Mouse (Mus musculus) stomach, postnatal 0 days (tissue): ENCODE measurements around the gene Il1rl1. TPM values are rescaled to one million over a fixed set of nuclear protein-coding genes. Genes with fewer than 3 reads are reported as not detected.

Experiments used
- ATAC-seq: fragments of 200-750 bp; cut with Nextera tagmentation; 2 replicates; pipeline ENCODE4 v1.8.0; 2017; ENCODE audit not compliant: low FRiP score, low TSS enrichment
- DNase-seq: peaks from one replicate; pipeline ENCODE4 v3.0.0-alpha.2; 2016; ENCODE audit warnings: low spot score
- H3K27ac ChIP-seq: fragments of 300-500 bp; sonication (generic); replicated peaks from 2 replicates; pipeline ENCODE4 v1.5.1; 2014; ENCODE audit warnings: mild to moderate bottlenecking, control low read depth
- H3K27me3 ChIP-seq: fragments of 300-500 bp; sonication (generic); 2 replicates; pipeline ENCODE4 v1.6.1; 2014; ENCODE audit warnings: low read length; ENCODE audit not compliant: control insufficient read depth, insufficient read depth
- H3K36me3 ChIP-seq: fragments of 300-500 bp; sonication (generic); 2 replicates; pipeline ENCODE4 v1.6.1; 2014; ENCODE audit warnings: low read length, mixed read lengths; ENCODE audit not compliant: control insufficient read depth, insufficient read depth
- H3K4me1 ChIP-seq: fragments of 300-500 bp; sonication (generic); replicated peaks from 2 replicates; pipeline ENCODE4 v1.6.1; 2014; ENCODE audit warnings: antibody characterized with exemption; ENCODE audit not compliant: control insufficient read depth, insufficient read depth
- H3K4me2 ChIP-seq: fragments of 300-500 bp; sonication (generic); replicated peaks from 2 replicates; pipeline ENCODE4 v1.6.1; 2014; ENCODE audit warnings: low read depth, mild to moderate bottlenecking, control low read depth, moderate library complexity
- H3K4me3 ChIP-seq: fragments of 300-500 bp; sonication (generic); 2 replicates; pipeline ENCODE4 v1.5.1; 2014; ENCODE audit warnings: low read depth, low read length, control low read depth
- H3K9ac ChIP-seq: fragments of 300-500 bp; sonication (generic); 2 replicates; pipeline ENCODE4 v1.6.1; 2014; ENCODE audit warnings: mild to moderate bottlenecking, low read length, control low read depth, mixed read lengths
- H3K9me3 ChIP-seq: fragments of 300-500 bp; sonication (generic); 2 replicates; pipeline ENCODE4 v1.6.1; 2016; ENCODE audit warnings: low read length; ENCODE audit not compliant: control insufficient read depth
- CTCF ChIP-seq: IDR thresholded peaks from 2 replicates; pipeline ENCODE4 v1.5.1; 2016; ENCODE audit warnings: antibody characterized with exemption, low read depth, mild to moderate bottlenecking, moderate library complexity
- EP300 ChIP-seq: optimal IDR thresholded peaks from 2 replicates; pipeline ENCODE3; 2016; ENCODE audit warnings: antibody characterized with exemption
- WGBS: fragments of 180-500 bp; shearing (Covaris S2); extraction: QIAGEN DNeasy Blood & Tissue Kit; methylation state at CpG from one replicate; pipeline ENCODE4 v1.1.7; 2014; 5-methylcytosine and 5-hydroxymethylcytosine counted together
- polyA plus RNA-seq: library from polyadenylated mRNA; unstranded; fragments of >200 nt; fragmentation: Nextera tagmentation; extraction: Ambion mirVana; gene quantifications from 2 replicates; pipeline ENCODE4 v1.2.1, GENCODE M21; 2015

Gene Il1rl1
- polyA plus RNA-seq, 1 experiment from 2014 or later: 0.55 TPM

- no peak for TF ChIP-seq EP300
- no peak for TF ChIP-seq CTCF
- 67% methylated on average over 1 of the region's 1 CpGs for WGBS
- H3K9me3 ChIP-seq: no peaks in the 10 kb centered on the region
Measured at GRCm38 (mm10) chr1:40427901-40428300, 1.5 kb upstream of the Il1rl1 start.

DNA sequence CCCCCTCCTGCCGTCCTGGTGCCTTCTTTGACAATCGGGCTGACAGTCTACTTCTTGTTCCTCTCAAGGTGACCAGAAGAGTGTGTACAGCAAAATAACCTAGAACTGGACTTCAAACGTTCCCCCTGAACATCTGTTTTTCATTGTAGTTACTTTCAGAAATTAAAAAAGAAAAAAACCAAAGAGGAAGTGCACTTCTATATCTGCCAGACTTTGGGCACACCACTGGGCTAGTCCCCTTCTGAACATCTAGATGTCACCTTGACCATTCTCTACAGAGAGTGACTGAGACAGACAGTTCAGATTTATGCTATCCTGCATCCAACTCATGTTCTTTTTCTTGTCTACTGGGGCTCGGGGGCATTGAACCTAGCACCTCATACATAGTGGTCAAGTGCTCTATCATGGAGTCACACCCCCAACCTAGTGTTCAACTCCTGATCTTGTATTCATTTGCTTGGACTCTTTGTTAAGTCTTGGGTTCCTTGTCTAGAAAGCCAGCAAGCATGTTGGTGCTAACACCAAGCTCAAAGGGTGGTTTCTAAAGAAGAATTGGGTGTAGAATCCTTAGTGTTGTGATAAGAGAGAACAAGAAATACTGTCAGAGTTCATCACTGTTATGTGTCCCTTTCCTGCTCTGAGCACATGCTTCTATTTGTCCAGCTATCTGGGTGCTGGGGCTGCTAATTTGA lies 919 bp downstream of the Il1rl1 start:
- 77% methylated on average over 4 of the region's 4 CpGs for WGBS
- H3K4me3 ChIP-seq: no peak overlapping the region

More at GRCm38 (mm10) chr1:40427901-40428300, 1.5 kb upstream of the Il1rl1 start:
- H3K4me3 ChIP-seq: no peak overlapping the region
- H3K4me2 ChIP-seq: no peak overlapping the region
- H3K9ac ChIP-seq: no peak overlapping the region
- no peaks in the 10 kb centered on the region for H3K36me3 ChIP-seq
- no peaks in the 10 kb centered on the region for H3K27me3 ChIP-seq
- ATAC-seq (no peak), DNase-seq (no peak)
- H3K27ac ChIP-seq: no peak overlapping the region
- H3K4me1 ChIP-seq: no peaks in the 10 kb centered on the region

DNA sequence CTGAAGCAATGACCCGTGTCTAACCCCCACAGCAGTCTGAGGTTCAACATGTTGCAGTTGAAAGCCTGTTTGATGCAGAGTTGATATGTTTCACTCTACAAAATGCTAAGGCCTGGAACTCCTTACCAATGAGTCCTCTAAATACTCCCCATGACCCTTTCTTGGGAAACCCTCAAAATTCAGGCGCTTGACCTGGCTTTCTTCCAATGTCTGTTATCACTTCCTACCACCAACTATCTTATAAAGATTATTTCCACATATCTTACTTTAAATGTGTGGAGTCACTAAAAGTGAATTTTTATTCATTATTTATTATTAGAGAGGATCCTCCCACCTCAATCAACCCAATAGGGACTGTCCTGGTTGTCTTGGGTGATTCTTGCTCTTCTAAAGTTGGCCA lies 2.8 kb downstream of the Il1rl1 start:
- WGBS: 78% methylated on average over 2 of the region's 2 CpGs
- no peaks in the 10 kb centered on the region for H3K36me3 ChIP-seq
- H3K27me3 ChIP-seq: no peaks in the 10 kb centered on the region

More for the DNA sequence above, 919 bp downstream of the Il1rl1 start:
- no peaks in the 10 kb centered on the region for H3K36me3 ChIP-seq
- no peaks in the 10 kb centered on the region for H3K27me3 ChIP-seq
- TF ChIP-seq CTCF: no peak
- TF ChIP-seq EP300: no peak
- no peaks in the 10 kb centered on the region for H3K4me1 ChIP-seq
- H3K9ac ChIP-seq: no peak overlapping the region
- ATAC-seq (no peak), DNase-seq (no peak)
- no peaks in the 10 kb centered on the region for H3K9me3 ChIP-seq
- H3K4me2 ChIP-seq: no peak overlapping the region
- no peak overlapping the region for H3K27ac ChIP-seq

GRCm38 (mm10) chr1:40435936-40436335 lies 6.6 kb downstream of the Il1rl1 start:
- H3K4me2 ChIP-seq: no peak overlapping the region
- DNase-seq (no peak), ATAC-seq (no peak)
- no peaks in the 10 kb centered on the region for H3K9me3 ChIP-seq
- WGBS: 74% methylated on average over 3 of the region's 3 CpGs
- no peak overlapping the region for H3K27ac ChIP-seq
- H3K4me1 ChIP-seq: no peaks in the 10 kb centered on the region
- no peak for TF ChIP-seq CTCF
- no peak for TF ChIP-seq EP300
- no peak overlapping the region for H3K4me3 ChIP-seq
- no peaks in the 10 kb centered on the region for H3K27me3 ChIP-seq
- H3K9ac ChIP-seq: no peak overlapping the region
- no peaks in the 10 kb centered on the region for H3K36me3 ChIP-seq

More for the DNA sequence above, 2.8 kb downstream of the Il1rl1 start:
- H3K4me2 ChIP-seq: no peak overlapping the region
- no peak for DNase-seq
- H3K4me1 ChIP-seq: no peaks in the 10 kb centered on the region
- no peak overlapping the region for H3K4me3 ChIP-seq
- H3K27ac ChIP-seq: no peak overlapping the region
- ATAC-seq: no peak
- no peak for TF ChIP-seq CTCF
- TF ChIP-seq EP300: no peak
- H3K9me3 ChIP-seq: no peaks in the 10 kb centered on the region
- H3K9ac ChIP-seq: no peak overlapping the region

DNA sequence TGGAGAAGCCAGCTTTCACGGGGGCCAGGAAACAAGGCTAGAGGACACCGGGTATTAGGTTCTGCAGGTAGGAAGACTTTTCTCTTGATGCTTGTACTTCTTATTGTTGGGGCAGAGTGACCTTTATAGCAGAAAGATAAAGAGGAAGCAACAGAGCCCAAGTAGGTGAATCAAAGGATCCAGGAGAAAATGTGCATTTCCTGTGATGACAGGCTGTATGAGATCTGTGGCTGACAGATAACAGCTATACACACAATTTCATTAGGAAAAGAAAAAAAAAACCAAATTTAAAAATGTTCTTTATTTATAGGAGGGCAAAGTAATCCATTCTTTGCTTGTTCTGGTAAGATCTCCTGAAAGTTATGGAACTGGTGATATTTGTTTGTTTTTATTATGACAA lies 8.0 kb downstream of the Il1rl1 start:
- ATAC-seq (no peak), DNase-seq (no peak)
- WGBS: 86% methylated on average over 2 of the region's 2 CpGs
- Histone ChIP-seq H3K36me3 (no peaks in the 10 kb centered on the region), H3K4me1 (no peaks in the 10 kb centered on the region), H3K27me3 (no peaks in the 10 kb centered on the region), H3K9ac (no peak overlapping the region), H3K4me3 (no peak overlapping the region), H3K9me3 (no peaks in the 10 kb centered on the region), H3K4me2 (no peak overlapping the region), H3K27ac (no peak overlapping the region)
- TF ChIP-seq EP300: no peak
- TF ChIP-seq CTCF: no peak

DNA sequence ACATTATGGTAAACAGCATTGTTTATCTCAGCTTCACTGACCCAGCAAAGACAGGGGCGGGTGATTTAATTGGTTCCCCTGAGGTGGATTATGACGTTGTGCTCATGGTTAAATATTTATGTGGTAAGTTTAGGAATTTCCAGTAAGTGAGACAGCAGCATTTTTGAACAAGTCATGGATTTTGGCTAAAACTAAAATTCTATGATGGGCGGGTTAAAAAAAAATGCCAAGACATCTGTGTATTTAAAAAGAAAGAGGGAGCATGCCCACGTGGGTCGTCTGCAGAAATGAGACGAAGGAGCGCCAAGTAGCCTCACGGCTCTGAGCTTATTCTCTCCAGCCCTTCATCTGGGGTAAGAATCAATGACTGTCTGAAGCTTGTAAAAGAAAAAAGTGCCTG lies 10.1 kb downstream of the Il1rl1 start:
- 56% methylated on average over 8 of the region's 8 CpGs for WGBS
- no peak for DNase-seq

More for the DNA sequence above, 10.1 kb downstream of the Il1rl1 start:
- no peaks in the 10 kb centered on the region for H3K27me3 ChIP-seq
- no peaks in the 10 kb centered on the region for H3K4me1 ChIP-seq
- H3K9me3 ChIP-seq: no peaks in the 10 kb centered on the region
- TF ChIP-seq CTCF: no peak
- TF ChIP-seq EP300: no peak
- H3K27ac ChIP-seq: no peak overlapping the region
- no peaks in the 10 kb centered on the region for H3K36me3 ChIP-seq
- H3K4me3 ChIP-seq: no peak overlapping the region
- no peak overlapping the region for H3K9ac ChIP-seq
- ATAC-seq: no peak
- H3K4me2 ChIP-seq: no peak overlapping the region
